Mouse (Mus musculus) induced T-regulatory cell, adult 2 months (primary cell): ENCODE data around the gene Dpm1.

Experiments used
- DNase-seq: peaks from one replicate; pipeline ENCODE4 v3.0.0-alpha.2; 2012; ENCODE audit warnings: low read depth

Gene Dpm1

GRCm38 (mm10) chr2:168229116-168230025, 1.0 kb downstream of the Dpm1 start:
- peak; percentile 79 for DNase-seq

GRCm38 (mm10) chr2:168223326-168223725, 7.1 kb downstream of the Dpm1 start:
- DNase-seq: no peak

GRCm38 (mm10) chr2:168213788-168214397, 16.5 kb downstream of the Dpm1 start:
- DNase-seq: no peak

GRCm38 (mm10) chr2:168207883-168208282, 22.5 kb downstream of the Dpm1 start:
- no peak for DNase-seq

GRCm38 (mm10) chr2:168206725-168207644, 23.4 kb downstream of the Dpm1 start, which contains the start of gene Adnp:
Adnp (minus strand) TSS chr2:168207112.
- peak; percentile 98 for DNase-seq

GRCm38 (mm10) chr2:168205681-168206631, 24.4 kb downstream of the Dpm1 start:
- DNase-seq: peak; percentile 42

GRCm38 (mm10) chr2:168205265-168205664, 25.1 kb downstream of the Dpm1 start:
- peak; percentile 97 for DNase-seq

GRCm38 (mm10) chr2:168204476-168204999, 25.9 kb downstream of the Dpm1 start:
- DNase-seq: peak; percentile 34

GRCm38 (mm10) chr2:168200014-168200691, 30.2 kb downstream of the Dpm1 start:
- peak; percentile 24 for DNase-seq

- no peak for DNase-seq
These were observed 30.9 kb downstream of the Dpm1 start for GRCm38 (mm10) chr2:168199476-168199875.

GRCm38 (mm10) chr2:168198421-168198820, 32.0 kb downstream of the Dpm1 start:
- no peak for DNase-seq

GRCm38 (mm10) chr2:168195721-168196120, 34.7 kb downstream of the Dpm1 start:
- no peak for DNase-seq

GRCm38 (mm10) chr2:168193685-168194084, 36.7 kb downstream of the Dpm1 start:
- DNase-seq: no peak

GRCm38 (mm10) chr2:168191856-168192255, 38.5 kb downstream of the Dpm1 start:
- DNase-seq: no peak

- no peak for DNase-seq
These were observed 54.4 kb downstream of the Dpm1 start for GRCm38 (mm10) chr2:168175946-168176345.

- peak; percentile 70 for DNase-seq
These were observed 60.2 kb downstream of the Dpm1 start for GRCm38 (mm10) chr2:168170167-168170685.

- DNase-seq: no peak
These were observed 60.6 kb downstream of the Dpm1 start for GRCm38 (mm10) chr2:168169800-168170113.

- DNase-seq: no peak
These were observed 61.2 kb downstream of the Dpm1 start for GRCm38 (mm10) chr2:168168892-168169799.

- no peak for DNase-seq
These were observed 62.6 kb downstream of the Dpm1 start for GRCm38 (mm10) chr2:168167781-168168180.
